Mouse (Mus musculus) hindbrain, postnatal 0 days (tissue): ENCODE measurements around the gene Zbtb46. TPM values are rescaled to one million over a fixed set of nuclear protein-coding genes. Genes with fewer than 3 reads are reported as not detected.

Source experiments
- ATAC-seq: fragments of 200-750 bp; cut with Nextera tagmentation; 2 replicates; pipeline ENCODE4 v1.8.0; 2017; ENCODE audit warnings: mild to moderate bottlenecking, moderate TSS enrichment, moderate library complexity
- DNase-seq: peaks from one replicate; pipeline ENCODE4 v3.0.0-alpha.2; 2015; ENCODE audit warnings: low spot score
- H3K27ac ChIP-seq: fragments of 300-500 bp; sonication (generic); 2 replicates; pipeline ENCODE4 v1.5.1; 2014; ENCODE audit warnings: mild to moderate bottlenecking
- H3K27me3 ChIP-seq: fragments of 300-500 bp; sonication (generic); 2 replicates; pipeline ENCODE4 v1.6.1; 2014; ENCODE audit warnings: low read length, mixed read lengths; ENCODE audit not compliant: insufficient read depth
- H3K36me3 ChIP-seq: fragments of 300-500 bp; sonication (generic); 2 replicates; pipeline ENCODE4 v1.6.1; 2014; ENCODE audit warnings: low read length, mixed read lengths; ENCODE audit not compliant: insufficient read depth
- H3K4me1 ChIP-seq: fragments of 300-500 bp; sonication (generic); 2 replicates; pipeline ENCODE4 v1.6.1; 2014; ENCODE audit warnings: antibody characterized with exemption, low read length, mixed read lengths; ENCODE audit not compliant: insufficient read depth
- H3K4me2 ChIP-seq: fragments of 300-500 bp; sonication (generic); 2 replicates; pipeline ENCODE4 v1.6.1; 2014; ENCODE audit warnings: low read depth, mild to moderate bottlenecking, low read length, moderate library complexity, mixed read lengths
- H3K4me3 ChIP-seq: fragments of 300-500 bp; sonication (generic); 2 replicates; pipeline ENCODE4 v1.5.1; 2014; ENCODE audit warnings: low read length
- H3K9ac ChIP-seq: fragments of 300-500 bp; sonication (generic); replicated peaks from 2 replicates; pipeline ENCODE4 v1.6.1; 2014; ENCODE audit warnings: mild to moderate bottlenecking, low read length, moderate library complexity, mixed read lengths
- H3K9me3 ChIP-seq: fragments of 300-500 bp; sonication (generic); 2 replicates; pipeline ENCODE4 v1.6.1; 2016; ENCODE audit warnings: low read length, mixed read lengths
- CTCF ChIP-seq: IDR thresholded peaks from 2 replicates; pipeline ENCODE4 v1.5.1; 2016; ENCODE audit warnings: antibody characterized with exemption, control low read depth, low read depth
- WGBS: fragments of 180-500 bp; shearing (Covaris S2); extraction: QIAGEN DNeasy Blood & Tissue Kit; methylation state at CpG from one replicate; pipeline ENCODE4 v1.1.7; 2014; 5-methylcytosine and 5-hydroxymethylcytosine counted together
- polyA plus RNA-seq: library from polyadenylated mRNA; unstranded; fragments of >200 nt; fragmentation: Nextera tagmentation; extraction: Ambion mirVana; gene quantifications from 2 replicates; pipeline ENCODE4 v1.2.1, GENCODE M21; 2015
- total RNA-seq: library from RNA; depleted of rRNA; stranded (reverse); fragments of >200 nt; gene quantifications from 2 replicates; pipeline ENCODE4 v1.2.3, GENCODE M21; 2014

Gene Zbtb46
- total and polyA plus RNA-seq, 2 experiments from 2014 or later, result 19.2 to 29.0 TPM

DNA sequence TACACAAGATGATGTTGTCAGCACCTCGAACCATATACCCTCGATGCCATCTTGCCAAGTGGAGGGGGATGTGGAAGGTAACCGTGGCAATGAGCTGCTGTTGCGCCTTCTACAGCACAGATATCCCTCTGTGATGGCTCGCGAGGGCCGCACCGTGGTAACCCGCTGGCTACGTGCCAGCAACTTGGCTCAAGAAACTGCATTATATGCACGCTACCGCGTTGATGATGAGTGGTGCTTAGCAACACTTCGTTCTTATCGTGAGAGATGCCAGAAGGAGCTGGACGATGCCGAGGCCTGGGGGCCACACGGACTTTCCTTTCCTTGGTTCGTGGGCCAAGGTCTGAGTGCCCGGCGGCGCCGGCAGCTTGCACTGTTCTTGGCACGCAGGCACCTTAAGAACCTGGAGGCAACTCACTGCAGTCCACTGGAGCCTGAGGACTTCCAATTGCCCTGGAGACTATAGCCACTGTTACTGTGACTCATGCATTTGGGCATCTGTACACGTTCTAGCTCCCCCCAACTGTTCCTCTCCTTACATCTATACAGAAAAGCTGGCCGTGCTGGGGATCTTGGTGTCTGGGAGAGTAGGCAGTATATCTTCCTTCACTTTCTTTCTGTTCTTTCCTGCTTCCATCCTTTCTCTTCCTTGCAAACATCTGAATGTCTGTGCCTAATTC is 35.2 kb upstream of the Zbtb46 start:
- Histone ChIP-seq H3K9me3 (no peaks in the 10 kb centered on the region), H3K4me3 (no peak overlapping the region), H3K9ac (no peak overlapping the region), H3K27ac (no peak overlapping the region), H3K4me2 (no peak overlapping the region), H3K4me1 (no peaks in the 10 kb centered on the region), H3K36me3 (no peaks in the 10 kb centered on the region), H3K27me3 (no peaks in the 10 kb centered on the region)
- DNase-seq, result peak; percentile 30
- no peak for TF ChIP-seq CTCF
- WGBS, result 39% methylated on average over 26 of the region's 26 CpGs
- no peak for ATAC-seq

DNA sequence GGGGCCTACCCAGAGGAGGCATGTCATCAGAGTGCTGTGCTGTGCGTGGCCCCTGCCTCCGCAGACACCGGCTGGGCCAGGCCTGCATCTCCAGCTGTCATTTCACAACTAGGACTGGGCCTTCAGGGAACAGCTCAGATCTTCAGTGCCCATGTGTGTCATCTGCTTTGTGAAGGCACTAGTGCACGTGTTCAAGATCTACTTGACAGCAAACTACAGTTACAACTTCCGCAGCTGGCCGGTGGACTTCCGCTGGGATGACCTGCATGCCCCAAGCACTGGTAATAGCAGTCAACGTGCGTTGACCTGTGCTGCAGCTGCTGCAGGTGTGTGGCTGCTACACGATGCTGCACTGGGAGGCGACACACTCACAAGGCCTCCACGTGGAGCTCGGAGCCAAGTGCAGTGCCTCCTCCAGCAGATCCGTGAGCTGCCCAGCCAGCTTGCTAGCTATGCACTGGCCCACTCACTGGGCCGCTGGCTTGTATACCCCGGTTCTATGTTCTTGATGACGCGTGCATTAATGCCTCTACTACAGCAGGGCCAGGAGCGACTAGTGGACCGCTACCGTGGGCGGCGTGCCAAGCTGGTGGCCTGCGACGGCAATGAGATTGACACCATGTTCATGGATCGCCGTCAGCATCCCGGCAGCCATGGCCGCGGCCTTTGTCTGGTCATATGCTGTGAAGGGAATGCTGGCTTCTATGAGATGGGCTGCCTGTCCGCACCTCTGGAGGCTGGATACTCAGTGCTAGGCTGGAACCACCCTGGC is 34.1 kb upstream of the Zbtb46 start, which contains the start of gene Abhd16b:
TSS of gene Abhd16b (plus strand) at position 51 of the 772 bp plus-strand sequence.
- 81% methylated on average over 31 of the region's 31 CpGs for WGBS
- Histone ChIP-seq H3K4me1 (no peaks in the 10 kb centered on the region), H3K27ac (no peak within 1 kb of the TSS), H3K4me2 (no peak within 1 kb of the TSS), H3K36me3 (no peaks in the 10 kb centered on the region), H3K9me3 (no peaks in the 10 kb centered on the region), H3K9ac (no peak within 1 kb of the TSS), H3K4me3 (no peak within 1 kb of the TSS), H3K27me3 (no peaks in the 10 kb centered on the region)
- ATAC-seq (no peak), DNase-seq (no peak)
- no peak for TF ChIP-seq CTCF

DNA sequence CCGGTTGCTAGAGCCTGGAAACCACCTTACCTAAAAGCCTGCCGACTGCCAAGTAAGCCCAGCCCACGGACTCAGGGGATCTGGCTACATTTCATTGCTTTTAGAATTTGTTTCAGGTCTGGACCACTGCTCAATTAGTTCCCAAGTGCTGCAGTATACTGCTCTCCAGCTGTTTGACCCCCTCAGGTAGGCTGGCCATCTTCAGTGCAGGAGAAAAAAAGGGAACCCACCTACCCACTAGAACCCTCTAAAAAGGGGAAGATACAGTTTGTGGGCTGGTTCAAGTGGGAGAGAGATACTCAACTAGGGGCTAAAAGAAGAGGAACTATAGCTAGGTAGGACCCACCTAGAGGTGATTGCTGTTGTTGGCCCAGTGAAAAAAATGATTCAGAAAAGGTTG is 33.0 kb upstream of the Zbtb46 start:
- Histone ChIP-seq H3K9ac (no peak overlapping the region), H3K4me3 (no peak overlapping the region), H3K27me3 (no peaks in the 10 kb centered on the region), H3K4me2 (no peak overlapping the region), H3K36me3 (no peaks in the 10 kb centered on the region), H3K27ac (no peak overlapping the region), H3K9me3 (no peaks in the 10 kb centered on the region), H3K4me1 (no peaks in the 10 kb centered on the region)
- TF ChIP-seq CTCF, result no peak
- 58% methylated on average over 3 of the region's 3 CpGs for WGBS
- ATAC-seq (no peak), DNase-seq (no peak)

DNA sequence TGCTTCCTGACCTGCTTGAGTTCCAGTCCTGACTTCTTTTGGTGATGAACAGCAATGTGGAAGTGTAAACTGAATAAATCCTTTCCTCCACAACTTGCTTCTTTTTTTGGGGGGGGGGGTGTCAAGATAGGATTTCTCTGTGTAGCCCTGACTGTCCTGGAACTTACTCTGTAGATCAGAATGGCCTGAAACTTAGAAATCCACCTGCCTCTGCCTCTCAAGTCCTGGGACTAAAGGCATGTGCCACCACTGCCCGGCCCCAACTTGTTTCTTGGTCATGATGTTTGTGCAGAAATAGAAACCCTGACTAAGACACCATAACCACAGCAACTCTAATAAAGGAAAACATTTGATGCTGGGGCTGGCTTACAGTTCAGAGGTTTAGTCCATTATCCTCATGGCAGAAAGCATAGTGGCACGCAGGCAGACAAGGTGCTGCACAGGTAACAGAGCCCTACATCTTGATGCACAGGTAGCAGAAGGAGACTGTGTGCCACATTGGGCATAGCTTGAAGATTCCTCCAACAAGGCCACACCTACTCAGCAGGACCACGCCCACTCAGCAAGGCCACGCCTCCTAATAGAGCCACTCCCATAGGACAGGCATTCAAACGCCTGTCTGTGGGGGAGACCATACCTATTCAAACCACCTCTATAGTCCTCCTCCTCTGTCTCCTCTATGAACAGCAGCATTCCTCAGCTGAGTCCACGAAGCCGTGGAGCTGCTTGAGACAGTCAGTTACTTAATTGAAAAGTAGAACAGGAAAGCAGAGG is 32.4 kb upstream of the Zbtb46 start:
- ATAC-seq (no peak), DNase-seq (no peak)
- H3K9me3 ChIP-seq, result no peaks in the 10 kb centered on the region
- no peak overlapping the region for H3K27ac ChIP-seq
- H3K36me3 ChIP-seq, result no peaks in the 10 kb centered on the region
- H3K9ac ChIP-seq, result no peak overlapping the region
- TF ChIP-seq CTCF, result no peak
- H3K4me2 ChIP-seq, result no peak overlapping the region
- 26% methylated on average over 7 of the region's 7 CpGs for WGBS
- no peaks in the 10 kb centered on the region for H3K27me3 ChIP-seq
- no peaks in the 10 kb centered on the region for H3K4me1 ChIP-seq
- no peak overlapping the region for H3K4me3 ChIP-seq

DNA sequence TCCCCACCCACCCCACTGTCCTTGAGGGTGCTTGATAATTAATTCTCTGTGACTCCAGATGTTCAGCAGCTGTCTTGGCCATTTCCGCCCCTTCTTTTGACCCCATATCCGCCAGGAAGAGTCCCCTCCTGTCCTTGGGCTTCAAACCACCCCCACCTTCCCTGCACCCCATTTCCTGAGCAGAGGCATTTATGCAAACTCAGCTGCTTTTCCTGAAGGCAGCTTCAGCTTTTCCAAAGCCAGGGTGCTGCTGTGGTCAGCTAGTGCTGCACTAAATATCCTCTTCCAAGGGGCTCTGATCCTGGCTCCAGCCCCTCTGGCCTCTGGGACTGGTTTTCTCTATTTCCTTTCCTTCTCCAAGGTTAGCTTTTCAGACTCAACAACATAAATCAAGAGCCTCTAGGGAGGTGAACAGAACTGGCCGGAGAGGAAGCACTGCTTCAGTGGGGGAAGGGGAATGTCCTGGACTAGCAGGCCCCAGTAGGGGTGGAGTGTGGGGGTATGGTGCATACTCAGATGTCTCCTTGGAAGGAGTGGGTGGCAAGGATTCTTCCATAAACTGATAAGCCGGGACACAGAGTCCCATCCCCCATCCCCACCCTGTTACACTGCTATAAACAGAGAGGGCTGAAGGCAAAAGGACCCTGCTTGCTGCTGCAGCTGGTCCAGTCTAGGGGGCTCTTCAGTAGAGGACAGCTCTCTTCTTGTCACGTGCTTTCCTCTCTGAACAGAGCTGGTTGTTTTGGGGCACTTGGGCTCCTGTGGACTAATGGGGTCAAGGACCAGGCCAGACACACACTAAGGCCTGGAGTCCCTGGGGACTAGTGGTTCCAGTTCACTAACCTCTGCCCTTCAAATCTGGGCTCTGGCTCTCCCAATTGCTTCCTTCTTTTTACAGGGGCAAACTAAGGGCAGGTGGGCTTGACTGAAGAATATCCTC is 28.4 kb upstream of the Zbtb46 start:
- H3K4me3 ChIP-seq, result no peak overlapping the region
- H3K9me3 ChIP-seq, result no peaks in the 10 kb centered on the region
- H3K36me3 ChIP-seq, result no peaks in the 10 kb centered on the region
- H3K4me1 ChIP-seq, result no peaks in the 10 kb centered on the region
- H3K27me3 ChIP-seq, result no peaks in the 10 kb centered on the region
- peak overlapping the region; percentile 11; the same call in 1 of the 2 replicates for H3K27ac ChIP-seq
- no peak for TF ChIP-seq CTCF
- no peak overlapping the region for H3K9ac ChIP-seq
- no peak for ATAC-seq
- DNase-seq, result no peak
- 37% methylated on average over 5 of the region's 5 CpGs for WGBS
- no peak overlapping the region for H3K4me2 ChIP-seq

DNA sequence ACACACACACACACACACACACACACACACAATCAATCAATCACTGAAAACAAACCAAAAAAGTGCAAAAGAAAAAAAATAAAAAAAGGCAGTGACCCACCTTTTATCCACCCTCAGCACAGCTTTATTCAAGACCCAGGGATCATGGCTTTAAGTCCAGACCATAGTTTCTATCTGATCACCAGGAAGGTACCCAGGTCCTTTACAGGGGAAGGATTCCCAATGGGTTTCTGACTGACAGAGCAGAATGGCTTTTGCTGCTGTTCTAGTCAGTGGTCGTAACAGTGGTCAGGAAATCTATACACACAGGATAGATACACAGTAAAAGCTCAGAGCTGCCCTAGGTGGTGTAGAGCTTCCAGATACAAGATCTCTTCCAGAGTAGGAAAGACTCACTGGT is 26.5 kb upstream of the Zbtb46 start:
- H3K4me2 ChIP-seq, result no peak overlapping the region
- H3K4me1 ChIP-seq, result no peaks in the 10 kb centered on the region
- H3K27ac ChIP-seq, result no peak overlapping the region
- H3K4me3 ChIP-seq, result no peak overlapping the region
- H3K36me3 ChIP-seq, result no peaks in the 10 kb centered on the region
- DNase-seq, result no peak
- H3K27me3 ChIP-seq, result no peaks in the 10 kb centered on the region
- 28% methylated on average over 1 of the region's 1 CpGs for WGBS
- ATAC-seq, result no peak
- H3K9ac ChIP-seq, result no peak overlapping the region
- no peaks in the 10 kb centered on the region for H3K9me3 ChIP-seq
- no peak for TF ChIP-seq CTCF
